Mouse (Mus musculus) Muller cell, postnatal 12 days (primary cell): Measurements from ENCODE around the gene Capn15.

Experiments used
- DNase-seq: peaks from one replicate; pipeline ENCODE4 v3.0.0-alpha.2; 2015; ENCODE audit errors: inconsistent ontology term

Gene Capn15

GRCm38 (mm10) chr17:25985306-25986294 is at the start of gene Capn15:
Gene Capn15, minus strand, starts transcription at chr17:25985796.
- peak; percentile 97 for DNase-seq

GRCm38 (mm10) chr17:26032037-26032436 is 46.4 kb upstream of the Capn15 start:
- DNase-seq = no peak

GRCm38 (mm10) chr17:26031583-26031982 is 46.0 kb upstream of the Capn15 start:
- peak; percentile 42 for DNase-seq

GRCm38 (mm10) chr17:26028261-26028660 is 42.7 kb upstream of the Capn15 start:
- DNase-seq = no peak

GRCm38 (mm10) chr17:26024674-26025073 is 39.1 kb upstream of the Capn15 start:
- no peak for DNase-seq

GRCm38 (mm10) chr17:26023966-26024365 is 38.4 kb upstream of the Capn15 start:
- DNase-seq = no peak

- no peak for DNase-seq
Observed at GRCm38 (mm10) chr17:26023181-26023580, 37.6 kb upstream of the Capn15 start.

GRCm38 (mm10) chr17:26021728-26022341 is 36.2 kb upstream of the Capn15 start:
- no peak for DNase-seq

GRCm38 (mm10) chr17:26020848-26021347 is 35.3 kb upstream of the Capn15 start:
- no peak for DNase-seq

- DNase-seq = no peak
Observed at GRCm38 (mm10) chr17:26018388-26018787, 32.8 kb upstream of the Capn15 start.

GRCm38 (mm10) chr17:26017949-26018348 is 32.4 kb upstream of the Capn15 start:
- DNase-seq = no peak

GRCm38 (mm10) chr17:26017021-26017420 is 31.4 kb upstream of the Capn15 start:
- no peak for DNase-seq

- no peak for DNase-seq
Observed at GRCm38 (mm10) chr17:26013711-26014110, 28.1 kb upstream of the Capn15 start.

GRCm38 (mm10) chr17:26011841-26012460 is 26.4 kb upstream of the Capn15 start:
- DNase-seq = peak; percentile 83

GRCm38 (mm10) chr17:26009540-26009939 is 23.9 kb upstream of the Capn15 start:
- DNase-seq = peak; percentile 59

- DNase-seq = no peak
Observed at GRCm38 (mm10) chr17:26008787-26009186, 23.2 kb upstream of the Capn15 start.

GRCm38 (mm10) chr17:26008331-26008730 is 22.7 kb upstream of the Capn15 start:
- DNase-seq = no peak

GRCm38 (mm10) chr17:26007646-26008045 is 22.1 kb upstream of the Capn15 start:
- no peak for DNase-seq

- no peak for DNase-seq
Observed at GRCm38 (mm10) chr17:26005731-26006450, 20.3 kb upstream of the Capn15 start.

- no peak for DNase-seq
Observed at GRCm38 (mm10) chr17:26004711-26005110, 19.1 kb upstream of the Capn15 start.

- DNase-seq = no peak
Observed at GRCm38 (mm10) chr17:26003864-26004263, 18.3 kb upstream of the Capn15 start.
